Mouse (Mus musculus): ENCODE results near the gene Dnah12.
"Not testable (repeated sequence)": the region's sequence is repeated elsewhere in the genome, so short reads cannot be mapped to it uniquely, and the experiment has no call there.

Dnah12 gene

GRCm38 (mm10) chr14:26894392-26894791 is 201.3 kb downstream of the Dnah12 start, which contains the start of gene Asb14:
TSS of gene Asb14 (plus strand) at chr14:26894557.
- DNase-seq, result no peak

GRCm38 (mm10) chr14:26899490-26899889 is 206.4 kb downstream of the Dnah12 start:
- DNase-seq, result no peak

GRCm38 (mm10) chr14:26900893-26901292 is 207.8 kb downstream of the Dnah12 start:
- DNase-seq, result no peak

- no peak for DNase-seq
These were observed 214.3 kb downstream of the Dnah12 start for GRCm38 (mm10) chr14:26907401-26907800.

- not testable (repeated sequence) for DNase-seq
These were observed 217.4 kb downstream of the Dnah12 start for GRCm38 (mm10) chr14:26910461-26910860.

- no peak for DNase-seq
These were observed 218.1 kb downstream of the Dnah12 start for GRCm38 (mm10) chr14:26911201-26911600.

GRCm38 (mm10) chr14:26911826-26912225 is 218.8 kb downstream of the Dnah12 start:
- DNase-seq, result no peak

- DNase-seq, result peak; percentile 32
These were observed 220.7 kb downstream of the Dnah12 start for GRCm38 (mm10) chr14:26913681-26914268.

GRCm38 (mm10) chr14:26919310-26919709 is 226.2 kb downstream of the Dnah12 start:
- no peak for DNase-seq

- DNase-seq, result no peak
These were observed 230.8 kb downstream of the Dnah12 start for GRCm38 (mm10) chr14:26923702-26924421.

GRCm38 (mm10) chr14:26934891-26935290 is 241.8 kb downstream of the Dnah12 start:
- DNase-seq, result no peak

GRCm38 (mm10) chr14:26935558-26935957 is 242.5 kb downstream of the Dnah12 start:
- no peak for DNase-seq

All from embryo, embryonic 11 days (tissue).